Mouse (Mus musculus) hematopoietic stem cell, adult 5-6 weeks (primary cell): ENCODE results near the gene Hsd17b13. TPM values are rescaled to one million over a fixed set of nuclear protein-coding genes. Genes with fewer than 3 reads are reported as not detected.
"Not testable (repeated sequence)": the region's sequence is repeated elsewhere in the genome, so short reads cannot be mapped to it uniquely, and the experiment has no call there.

Experiments
- ATAC-seq, 2 experiments: fragments of 125-278 bp in 1 of 2; replicated peaks in 1 of 2; 2 replicates each; pipeline ENCODE4 v1.8.0; 2016 to 2017; ENCODE audit warnings: inconsistent platforms in 2 of 2, mild to moderate bottlenecking in 2 of 2, moderate number of reproducible peaks in 2 of 2, low read depth in 1 of 2, moderate TSS enrichment in 1 of 2; ENCODE audit not compliant: low FRiP score in 2 of 2, poor library complexity in 2 of 2, severe bottlenecking in 2 of 2, insufficient read depth in 1 of 2, low TSS enrichment in 1 of 2
- total RNA-seq: library from RNA; stranded (forward); fragments of 172-1452, 232-1000 nt; gene quantifications from 2 replicates; pipeline ENCODE4 v1.2.3, GENCODE M21; 2017

The Hsd17b13 gene
- total RNA-seq, 1 experiment from 2014 or later = not detected

- peak in 1 of 2 experiments; percentile 27; a peak in 1 of 4 replicates for ATAC-seq
Observed at GRCm38 (mm10) chr5:103995181-103995580, 18.0 kb upstream of the Hsd17b13 start.

GRCm38 (mm10) chr5:103994669-103995068 is 17.5 kb upstream of the Hsd17b13 start:
- no peak for ATAC-seq

GRCm38 (mm10) chr5:103993601-103994000 is 16.4 kb upstream of the Hsd17b13 start:
- ATAC-seq = peak; percentile 59 to 60; a peak in 3 of 4 replicates

- ATAC-seq = no peak
Observed at GRCm38 (mm10) chr5:103992831-103993230, 15.6 kb upstream of the Hsd17b13 start.

- no peak for ATAC-seq
Observed at GRCm38 (mm10) chr5:103980705-103981560, 3.7 kb upstream of the Hsd17b13 start.

- peak; percentile 9 to 43; a peak in 1 of 4 replicates for ATAC-seq
Observed at GRCm38 (mm10) chr5:103977907-103978570, 829 bp upstream of the Hsd17b13 start.

GRCm38 (mm10) chr5:103975736-103976135 is 1.5 kb downstream of the Hsd17b13 start:
- ATAC-seq = no peak

- peak; percentile 19 to 29; a peak in 2 of 4 replicates for ATAC-seq
Observed at GRCm38 (mm10) chr5:103972801-103973200, 4.4 kb downstream of the Hsd17b13 start.

GRCm38 (mm10) chr5:103972379-103972778 is 4.8 kb downstream of the Hsd17b13 start:
- ATAC-seq = peak; percentile 66 to 69

GRCm38 (mm10) chr5:103971051-103971450 is 6.2 kb downstream of the Hsd17b13 start:
- ATAC-seq = no peak

- no peak for ATAC-seq
Observed at GRCm38 (mm10) chr5:103962935-103963429, 14.2 kb downstream of the Hsd17b13 start.

- ATAC-seq = no peak
Observed at GRCm38 (mm10) chr5:103954638-103955037, 22.6 kb downstream of the Hsd17b13 start.

GRCm38 (mm10) chr5:103953135-103954083 is 23.8 kb downstream of the Hsd17b13 start:
- no peak for ATAC-seq

- ATAC-seq = not testable (repeated sequence)
Observed at GRCm38 (mm10) chr5:103950138-103950537, 27.1 kb downstream of the Hsd17b13 start.

GRCm38 (mm10) chr5:103943183-103943582 is 34.0 kb downstream of the Hsd17b13 start:
- no peak for ATAC-seq

- no peak for ATAC-seq
Observed at GRCm38 (mm10) chr5:103939856-103940255, 37.4 kb downstream of the Hsd17b13 start.

GRCm38 (mm10) chr5:103939350-103939652 is 37.9 kb downstream of the Hsd17b13 start:
- ATAC-seq = no peak
